Mouse (Mus musculus) liver, embryonic 14.5 days (tissue): ENCODE measurements around the gene Tacr2.

Source experiments
- CTCF ChIP-seq: IDR thresholded peaks from 2 replicates; pipeline ENCODE4 v1.5.1; 2016; ENCODE audit warnings: antibody characterized with exemption, low read depth, control low read depth
- EP300 ChIP-seq: IDR thresholded peaks from 2 replicates; pipeline ENCODE4 v1.6.1; 2016; ENCODE audit warnings: antibody characterized with exemption, low read depth

DNA sequence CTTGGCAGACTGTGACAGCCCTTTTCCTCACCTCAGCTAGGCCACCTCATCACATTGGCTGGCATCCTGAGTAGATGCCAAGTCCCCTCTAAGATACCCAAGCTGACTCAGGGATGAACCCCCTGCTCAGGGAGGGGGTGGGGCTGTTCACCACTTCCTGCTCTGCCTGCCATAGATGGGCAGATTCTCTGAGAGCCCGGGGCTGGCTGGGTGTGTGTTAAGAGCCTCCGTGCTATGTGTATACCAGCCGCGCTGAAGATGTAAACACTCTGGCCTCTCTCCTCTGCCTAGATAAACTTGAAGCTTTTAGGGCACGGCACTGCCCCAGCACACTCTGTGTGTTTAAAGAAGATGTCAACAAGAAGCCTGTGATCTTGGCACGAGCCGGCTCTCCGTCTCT, 4.4 kb upstream of the Tacr2 start:
- TF ChIP-seq CTCF = no peak
- no peak for TF ChIP-seq EP300
